Mouse (Mus musculus): Measurements from ENCODE around the gene Sec24b. TPM values are rescaled to one million over a fixed set of nuclear protein-coding genes. Genes with fewer than 3 reads are reported as not detected.

Gene Sec24b
- polyA plus RNA-seq, 1 experiment = 38.7 TPM

- 47% methylated on average over 5 of the region's 5 CpGs for WGBS
- TF ChIP-seq POLR2A (IDR thresholded peaks at IDR 0.05; ENCODE audit: low read depth, low read length) = no peak
- TF ChIP-seq CTCF (conservative IDR thresholded peaks at IDR 0.05; ENCODE audit: insufficient read depth, insufficient read length, low read depth, low read length) = no peak
- DNase-seq = no peak
- no peaks in the 10 kb centered on the region for H3K36me3 ChIP-seq (ENCODE audit: control insufficient read depth, insufficient read depth, low read length)
- no peaks in the 10 kb centered on the region for H3K4me1 ChIP-seq (ENCODE audit: control insufficient read depth, insufficient read depth, low read length)
- H3K4me3 ChIP-seq (ENCODE audit: insufficient read depth, low read depth, low read length) = no peak overlapping the region
- no peak overlapping the region for H3K27ac ChIP-seq (ENCODE audit: insufficient read depth, low read depth, low read length)
- H3K27me3 ChIP-seq (replicated peaks; ENCODE audit: control insufficient read depth, insufficient read depth, low read length) = no peaks in the 10 kb centered on the region
Measured at GRCm38 (mm10) chr3:129946217-129946914, 115.0 kb downstream of the Sec24b start.

- no peak overlapping the region for H3K4me3 ChIP-seq (ENCODE audit: insufficient read depth, low read depth, low read length)
- H3K4me1 ChIP-seq (ENCODE audit: control insufficient read depth, insufficient read depth, low read length) = no peaks in the 10 kb centered on the region
- H3K27ac ChIP-seq (ENCODE audit: insufficient read depth, low read depth, low read length) = no peak overlapping the region
- no peaks in the 10 kb centered on the region for H3K36me3 ChIP-seq (ENCODE audit: control insufficient read depth, insufficient read depth, low read length)
- no peak for TF ChIP-seq CTCF (conservative IDR thresholded peaks at IDR 0.05; ENCODE audit: insufficient read depth, insufficient read length, low read depth, low read length)
- TF ChIP-seq POLR2A (IDR thresholded peaks at IDR 0.05; ENCODE audit: low read depth, low read length) = no peak
- WGBS = 57% methylated on average over 4 of the region's 4 CpGs
- no peaks in the 10 kb centered on the region for H3K27me3 ChIP-seq (replicated peaks; ENCODE audit: control insufficient read depth, insufficient read depth, low read length)
- DNase-seq = no peak
Measured at GRCm38 (mm10) chr3:129943813-129944212, 117.5 kb downstream of the Sec24b start.

- Histone ChIP-seq H3K36me3 (ENCODE audit: control insufficient read depth, insufficient read depth, low read length) (no peaks in the 10 kb centered on the region), H3K4me3 (ENCODE audit: insufficient read depth, low read depth, low read length) (no peak overlapping the region), H3K27ac (ENCODE audit: insufficient read depth, low read depth, low read length) (no peak overlapping the region), H3K27me3 (replicated peaks; ENCODE audit: control insufficient read depth, insufficient read depth, low read length) (no peaks in the 10 kb centered on the region), H3K4me1 (ENCODE audit: control insufficient read depth, insufficient read depth, low read length) (no peaks in the 10 kb centered on the region)
- no peak for TF ChIP-seq POLR2A (IDR thresholded peaks at IDR 0.05; ENCODE audit: low read depth, low read length)
- TF ChIP-seq CTCF (conservative IDR thresholded peaks at IDR 0.05; ENCODE audit: insufficient read depth, insufficient read length, low read depth, low read length) = no peak
- no peak for DNase-seq
- WGBS = 98% methylated on average over 1 of the region's 1 CpGs
Measured at GRCm38 (mm10) chr3:129941291-129941690, 120.1 kb downstream of the Sec24b start.

- no peak overlapping the region for H3K27ac ChIP-seq (ENCODE audit: insufficient read depth, low read depth, low read length)
Measured at GRCm38 (mm10) chr3:129940780-129941179, 120.6 kb downstream of the Sec24b start.

GRCm38 (mm10) chr3:129939058-129939457, 122.3 kb downstream of the Sec24b start:
- no peaks in the 10 kb centered on the region for H3K4me1 ChIP-seq (ENCODE audit: control insufficient read depth, insufficient read depth, low read length)
- H3K36me3 ChIP-seq (ENCODE audit: control insufficient read depth, insufficient read depth, low read length) = no peaks in the 10 kb centered on the region
- WGBS = 63% methylated on average over 7 of the region's 7 CpGs
- no peak overlapping the region for H3K4me3 ChIP-seq (ENCODE audit: insufficient read depth, low read depth, low read length)
- TF ChIP-seq POLR2A (IDR thresholded peaks at IDR 0.05; ENCODE audit: low read depth, low read length) = no peak
- no peak for TF ChIP-seq CTCF (conservative IDR thresholded peaks at IDR 0.05; ENCODE audit: insufficient read depth, insufficient read length, low read depth, low read length)
- no peak overlapping the region for H3K27ac ChIP-seq (ENCODE audit: insufficient read depth, low read depth, low read length)
- H3K27me3 ChIP-seq (replicated peaks; ENCODE audit: control insufficient read depth, insufficient read depth, low read length) = no peaks in the 10 kb centered on the region
- no peak for DNase-seq

More at GRCm38 (mm10) chr3:129940780-129941179, 120.6 kb downstream of the Sec24b start:
- WGBS = 93% methylated on average over 2 of the region's 2 CpGs
- H3K4me3 ChIP-seq (ENCODE audit: insufficient read depth, low read depth, low read length) = no peak overlapping the region
- TF ChIP-seq CTCF (conservative IDR thresholded peaks at IDR 0.05; ENCODE audit: insufficient read depth, insufficient read length, low read depth, low read length) (no peak), POLR2A (IDR thresholded peaks at IDR 0.05; ENCODE audit: low read depth, low read length) (no peak)
- H3K27me3 ChIP-seq (replicated peaks; ENCODE audit: control insufficient read depth, insufficient read depth, low read length) = no peaks in the 10 kb centered on the region
- no peak for DNase-seq
- no peaks in the 10 kb centered on the region for H3K4me1 ChIP-seq (ENCODE audit: control insufficient read depth, insufficient read depth, low read length)
- H3K36me3 ChIP-seq (ENCODE audit: control insufficient read depth, insufficient read depth, low read length) = no peaks in the 10 kb centered on the region

- TF ChIP-seq POLR2A (IDR thresholded peaks at IDR 0.05; ENCODE audit: low read depth, low read length) = no peak
- TF ChIP-seq CTCF (conservative IDR thresholded peaks at IDR 0.05; ENCODE audit: insufficient read depth, insufficient read length, low read depth, low read length) = no peak
- 18% methylated on average over 3 of the region's 3 CpGs for WGBS
Measured at GRCm38 (mm10) chr3:129937848-129938247, 123.5 kb downstream of the Sec24b start.

GRCm38 (mm10) chr3:129936561-129936960, 124.8 kb downstream of the Sec24b start:
- Histone ChIP-seq H3K27ac (ENCODE audit: insufficient read depth, low read depth, low read length) (no peak overlapping the region), H3K36me3 (ENCODE audit: control insufficient read depth, insufficient read depth, low read length) (no peaks in the 10 kb centered on the region), H3K27me3 (replicated peaks; ENCODE audit: control insufficient read depth, insufficient read depth, low read length) (no peaks in the 10 kb centered on the region), H3K4me3 (ENCODE audit: insufficient read depth, low read depth, low read length) (no peak overlapping the region), H3K4me1 (ENCODE audit: control insufficient read depth, insufficient read depth, low read length) (no peaks in the 10 kb centered on the region)
- 42% methylated on average over 9 of the region's 9 CpGs for WGBS
- TF ChIP-seq POLR2A (IDR thresholded peaks at IDR 0.05; ENCODE audit: low read depth, low read length) (no peak), CTCF (conservative IDR thresholded peaks at IDR 0.05; ENCODE audit: insufficient read depth, insufficient read length, low read depth, low read length) (no peak)
- DNase-seq = no peak

More at GRCm38 (mm10) chr3:129937848-129938247, 123.5 kb downstream of the Sec24b start:
- H3K27me3 ChIP-seq (replicated peaks; ENCODE audit: control insufficient read depth, insufficient read depth, low read length) = no peaks in the 10 kb centered on the region
- H3K4me3 ChIP-seq (ENCODE audit: insufficient read depth, low read depth, low read length) = no peak overlapping the region
- DNase-seq = no peak
- no peaks in the 10 kb centered on the region for H3K4me1 ChIP-seq (ENCODE audit: control insufficient read depth, insufficient read depth, low read length)
- no peak overlapping the region for H3K27ac ChIP-seq (ENCODE audit: insufficient read depth, low read depth, low read length)
- no peaks in the 10 kb centered on the region for H3K36me3 ChIP-seq (ENCODE audit: control insufficient read depth, insufficient read depth, low read length)

Other genes starting within 250 kb of the Sec24b start
- gene Rrh, start 239.0 kb downstream of the Sec24b start, polyA plus RNA-seq (2012; rRNA removed) = not detected in 2 replicates
- 16.0 and 28.6 TPM in 2 replicates for gene Gar1, start 230.2 kb downstream of the Sec24b start, polyA plus RNA-seq (2012; rRNA removed)
- gene Cfi, start 225.7 kb downstream of the Sec24b start, polyA plus RNA-seq (2012; rRNA removed) = 10.3 and 11.2 TPM in 2 replicates
- gene Pla2g12a, start 182.9 kb downstream of the Sec24b start, polyA plus RNA-seq (2012; rRNA removed) = 46.6 and 55.2 TPM in 2 replicates
- 43.1 and 48.8 TPM in 2 replicates for gene Casp6, start 160.1 kb downstream of the Sec24b start, polyA plus RNA-seq (2012; rRNA removed)
- gene Mcub, start 91.3 kb downstream of the Sec24b start, polyA plus RNA-seq (2012; rRNA removed) = 1.7 and 3.1 TPM in 2 replicates
- gene Col25a1, start 69.9 kb upstream of the Sec24b start, polyA plus RNA-seq (2012; rRNA removed) = 0.06 and 0.08 TPM in 2 replicates

All from kidney, adult 2 months (tissue).